Mouse (Mus musculus) left cerebral cortex, adult 11 months (tissue): ENCODE data around the gene 6430548M08Rik.

Experiments used
- DNase-seq: peaks from one replicate; pipeline ENCODE4 v3.0.0; 2022; ENCODE audit warnings: low spot score

The 6430548M08Rik gene

DNA sequence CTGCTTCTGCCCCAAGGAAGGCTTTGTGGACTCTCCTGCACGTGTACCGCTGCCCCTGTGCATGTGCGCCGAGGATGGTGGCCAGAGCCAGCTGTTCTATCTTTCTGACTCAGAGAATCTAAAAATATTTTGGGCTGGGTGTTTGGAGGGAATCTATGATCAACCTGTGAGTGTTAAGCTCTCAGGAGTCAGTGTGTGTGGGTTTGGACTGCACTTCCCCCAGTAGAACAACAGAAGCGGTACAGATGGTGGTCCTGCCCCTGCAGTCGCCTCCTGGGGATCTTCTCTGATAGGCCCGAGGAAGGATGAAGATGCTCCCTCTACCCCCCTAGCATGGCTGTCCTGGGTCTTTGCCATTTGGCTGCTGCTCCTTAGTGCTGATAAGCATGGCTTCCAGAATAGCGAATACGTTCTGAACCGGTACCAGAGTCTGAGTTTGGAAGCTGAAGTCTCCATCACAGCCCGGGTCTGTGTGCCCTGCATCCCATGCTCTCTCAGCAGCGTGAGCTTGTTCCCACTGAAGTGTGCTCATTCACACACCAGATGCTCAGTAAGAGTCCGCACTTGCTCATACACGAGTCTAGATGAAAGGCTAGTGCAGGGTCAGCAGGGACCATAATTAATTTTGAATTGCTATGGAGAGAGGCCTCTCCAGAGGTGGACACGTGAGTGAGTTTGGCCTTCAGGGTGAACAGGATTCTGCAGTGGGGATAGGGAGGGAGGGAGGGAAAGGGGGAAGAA is 30.1 kb downstream of the 6430548M08Rik start:
- DNase-seq: peak; percentile 53

DNA sequence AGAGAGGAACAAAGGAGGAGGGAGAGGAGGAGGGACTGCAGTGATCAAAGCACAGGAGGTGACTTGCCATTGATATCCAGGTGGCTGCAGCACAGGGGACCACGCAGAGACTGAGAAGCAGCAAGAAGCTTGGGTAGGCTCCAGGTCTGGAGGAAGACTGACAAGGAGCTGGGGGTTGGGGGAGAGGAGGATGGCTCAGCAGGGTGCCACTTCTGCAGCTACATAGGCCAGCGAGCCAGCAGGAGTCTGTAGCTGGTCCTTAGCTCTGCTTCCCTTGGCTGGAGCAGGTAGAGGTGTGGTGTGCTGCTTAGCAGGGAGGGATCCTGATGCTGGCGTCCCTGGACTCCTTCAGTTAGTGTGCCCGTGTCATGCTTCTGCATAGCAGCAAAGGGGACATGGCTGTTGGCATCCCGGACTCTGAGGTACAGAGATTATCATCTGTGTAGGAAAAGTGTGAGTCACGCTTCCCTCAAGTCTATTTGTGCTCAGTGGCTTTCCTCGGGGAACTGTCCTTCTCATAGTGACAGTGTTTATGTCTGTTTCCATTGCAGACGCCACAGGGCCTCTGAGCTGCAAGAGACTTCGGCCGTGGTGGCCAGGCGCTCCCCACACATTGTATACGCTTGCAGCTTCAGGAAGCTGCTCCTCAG is 30.8 kb downstream of the 6430548M08Rik start:
- peak; percentile 47 for DNase-seq

DNA sequence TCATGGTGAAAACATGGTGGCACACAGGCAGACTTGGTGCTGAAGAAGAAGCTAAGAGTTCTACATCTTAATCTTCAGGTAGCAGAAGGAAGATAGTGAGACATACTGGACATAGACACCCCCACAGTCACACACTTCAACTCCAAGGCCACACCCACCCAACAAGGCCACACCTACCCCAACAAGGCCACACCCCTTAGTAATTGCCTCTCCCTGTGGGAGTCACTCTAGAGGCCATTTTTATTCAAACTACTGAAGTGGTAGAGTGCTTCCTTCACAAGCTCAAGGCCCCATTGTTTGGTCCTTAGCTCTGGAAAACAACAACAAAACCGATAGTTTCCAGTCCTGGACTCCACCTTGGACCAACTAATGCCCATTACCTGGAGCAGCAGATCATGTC is 32.1 kb downstream of the 6430548M08Rik start:
- no peak for DNase-seq

DNA sequence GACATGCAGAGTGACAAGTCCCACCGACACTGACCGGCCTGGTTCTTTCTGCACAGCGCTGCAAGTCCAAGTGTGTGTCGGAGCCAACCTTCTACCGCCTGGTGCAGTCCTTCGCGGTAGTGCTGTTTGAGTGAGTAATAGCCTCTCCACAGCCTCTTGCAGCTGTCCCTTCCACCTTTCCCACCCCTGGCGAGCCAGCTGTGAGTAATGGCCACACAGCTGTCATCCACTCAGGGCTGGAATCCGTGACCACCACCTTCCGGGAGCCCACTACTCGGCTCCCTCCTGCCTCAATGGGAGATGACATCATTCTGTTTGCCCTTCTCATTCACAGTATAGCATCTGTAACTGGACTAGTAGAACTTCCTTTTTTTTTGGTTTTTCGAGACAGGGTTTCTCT is 36.1 kb downstream of the 6430548M08Rik start:
- no peak for DNase-seq

DNA sequence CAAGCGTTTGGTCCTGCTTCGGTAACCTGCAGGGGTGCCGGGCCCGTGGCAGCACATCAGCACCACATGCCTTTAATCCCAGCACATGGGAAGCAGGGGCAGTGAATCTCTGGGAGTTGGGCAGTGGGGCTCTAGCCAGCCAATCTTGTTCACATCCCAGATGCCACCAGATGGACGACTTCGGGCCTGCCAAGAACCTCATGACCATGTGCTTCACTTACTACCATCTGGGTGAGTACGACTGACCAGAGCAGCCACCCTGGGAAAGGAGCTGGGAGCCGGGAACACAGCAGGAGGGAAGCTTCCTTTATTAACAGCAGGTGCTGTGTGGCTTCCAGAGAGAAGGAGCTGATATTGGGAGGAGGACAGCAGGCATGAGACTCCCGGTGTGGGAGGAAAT is 37.2 kb downstream of the 6430548M08Rik start:
- DNase-seq: no peak

DNA sequence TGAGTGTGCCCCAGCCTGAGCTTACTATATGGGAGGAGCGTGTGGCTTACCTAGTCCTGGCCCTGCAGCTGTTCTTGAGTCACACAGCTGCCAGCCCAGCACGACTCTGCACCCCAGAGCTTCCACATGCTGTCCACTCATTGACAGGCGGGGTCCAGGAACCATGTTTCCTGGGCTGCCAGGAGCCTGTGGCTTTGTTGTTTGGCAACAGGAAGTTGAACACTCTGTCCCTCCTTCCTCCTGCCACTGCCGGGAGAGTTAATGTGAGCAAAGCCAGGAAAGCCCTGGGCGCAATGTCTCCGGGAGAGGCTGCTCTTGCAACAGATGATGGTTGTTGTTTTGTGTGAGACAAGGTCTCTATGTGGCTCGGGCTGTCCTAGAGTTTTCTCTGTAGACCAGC is 38.7 kb downstream of the 6430548M08Rik start:
- no peak for DNase-seq

DNA sequence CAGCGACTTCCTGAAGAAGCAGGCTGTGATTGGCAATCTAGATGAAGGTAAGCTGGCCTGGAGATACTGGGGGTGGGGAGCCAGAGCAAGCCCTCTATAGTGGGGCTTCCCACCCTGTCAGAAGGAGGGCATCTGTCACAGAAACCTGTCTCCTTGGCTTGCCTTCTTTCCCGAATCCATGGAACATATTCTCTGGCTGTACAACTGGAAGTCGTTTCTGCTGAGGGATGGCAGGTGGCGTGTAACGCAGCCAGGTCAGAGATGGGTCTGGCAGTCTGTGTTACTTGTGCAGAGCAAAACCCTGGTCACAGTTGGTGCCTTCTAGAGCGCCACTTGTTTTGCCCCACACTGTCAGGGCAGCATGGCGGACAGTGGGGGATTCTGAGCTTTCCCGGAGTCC is 46.4 kb downstream of the 6430548M08Rik start:
- no peak for DNase-seq

DNA sequence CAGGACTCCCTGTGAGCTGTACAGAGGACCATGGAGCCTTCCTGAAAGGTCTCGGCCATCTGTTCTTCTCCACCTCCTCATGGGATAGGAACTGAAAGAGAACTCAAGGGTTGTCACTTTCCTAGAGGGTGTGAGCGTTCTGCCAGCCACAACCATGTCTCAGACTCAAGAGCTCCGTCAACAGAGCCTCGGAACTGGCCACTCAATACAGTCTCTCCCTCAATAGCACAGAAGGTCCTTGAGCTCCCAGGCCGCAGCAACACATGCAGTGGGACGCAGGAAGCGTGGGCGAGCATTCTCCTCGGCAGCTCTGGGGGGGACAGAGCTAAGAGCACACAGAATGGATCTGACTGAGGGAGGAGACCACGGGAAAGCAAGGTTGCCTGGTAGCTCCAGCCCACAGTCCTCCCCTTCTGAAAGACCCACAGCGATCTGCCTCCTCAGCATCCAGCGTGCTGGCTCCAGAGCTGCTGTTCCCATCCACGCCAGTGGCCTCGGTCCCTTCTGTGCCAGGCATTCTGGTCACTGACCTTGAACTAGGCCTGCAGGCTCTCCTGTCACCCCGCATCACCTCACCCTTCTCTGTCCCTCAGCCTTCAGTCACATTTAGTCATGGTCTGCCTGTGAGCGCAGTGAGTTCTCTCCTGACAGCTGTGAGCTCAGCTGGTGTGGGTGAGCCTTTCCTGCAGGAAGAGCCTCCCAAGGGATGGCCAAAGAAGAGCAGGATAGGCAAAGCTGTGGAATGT is 47.9 kb downstream of the 6430548M08Rik start:
- no peak for DNase-seq

DNA sequence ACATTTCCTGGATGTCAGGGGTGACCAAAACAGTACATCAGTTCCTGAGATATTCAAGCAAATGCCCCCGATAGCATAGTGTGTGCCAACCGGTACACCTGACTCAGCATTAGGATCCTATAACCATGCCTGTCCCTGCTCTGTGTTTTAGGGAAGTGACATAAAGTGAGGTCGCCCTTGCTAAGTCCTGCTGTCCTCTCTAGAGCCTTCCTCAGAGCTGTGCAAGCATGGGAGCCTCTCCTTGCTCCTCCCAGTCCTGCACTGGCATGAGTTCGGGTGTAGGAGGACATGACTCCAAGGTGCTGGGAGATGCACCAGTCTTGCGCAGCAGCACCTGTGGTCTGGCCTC is 48.4 kb downstream of the 6430548M08Rik start:
- DNase-seq: no peak

DNA sequence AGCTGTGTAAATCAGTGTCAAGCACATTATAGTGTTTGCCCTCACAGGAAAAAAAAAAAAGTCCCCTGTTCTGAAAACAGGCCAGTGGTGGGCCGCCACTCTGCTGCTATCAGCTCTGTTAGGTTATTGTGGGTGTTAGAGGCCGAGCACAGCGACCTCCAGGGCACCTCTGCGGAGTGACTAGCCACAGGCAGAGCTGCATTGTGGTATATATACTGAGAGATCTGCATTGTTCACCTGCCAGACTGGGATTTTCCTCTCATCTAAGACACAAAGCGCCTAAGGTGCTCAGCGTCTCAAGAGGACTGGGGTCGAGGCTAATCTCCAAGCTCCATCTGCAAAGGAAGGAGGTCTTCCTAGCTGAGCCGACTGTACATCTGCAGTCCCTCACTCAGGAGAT is 49.4 kb downstream of the 6430548M08Rik start:
- DNase-seq: no peak

DNA sequence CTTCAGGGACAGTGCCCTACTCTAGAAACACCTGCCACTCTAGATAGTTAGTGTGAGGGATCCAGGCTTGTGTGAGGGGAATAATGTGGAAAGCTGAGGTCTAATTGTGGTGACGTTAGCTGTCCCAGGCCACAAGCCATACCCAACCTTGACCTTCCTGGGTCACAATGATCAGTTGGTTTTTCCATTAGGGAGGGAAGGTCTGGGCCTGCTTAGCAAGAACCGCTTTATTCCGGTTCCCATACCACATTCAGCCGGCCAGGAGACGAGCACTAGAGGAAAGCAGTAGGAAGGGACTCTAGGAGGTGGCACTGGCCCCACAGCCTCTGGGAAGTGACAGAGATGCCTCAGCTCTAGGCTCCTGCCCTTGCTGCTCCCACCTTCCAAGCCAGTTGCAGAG is 50.1 kb downstream of the 6430548M08Rik start:
- DNase-seq: no peak

DNA sequence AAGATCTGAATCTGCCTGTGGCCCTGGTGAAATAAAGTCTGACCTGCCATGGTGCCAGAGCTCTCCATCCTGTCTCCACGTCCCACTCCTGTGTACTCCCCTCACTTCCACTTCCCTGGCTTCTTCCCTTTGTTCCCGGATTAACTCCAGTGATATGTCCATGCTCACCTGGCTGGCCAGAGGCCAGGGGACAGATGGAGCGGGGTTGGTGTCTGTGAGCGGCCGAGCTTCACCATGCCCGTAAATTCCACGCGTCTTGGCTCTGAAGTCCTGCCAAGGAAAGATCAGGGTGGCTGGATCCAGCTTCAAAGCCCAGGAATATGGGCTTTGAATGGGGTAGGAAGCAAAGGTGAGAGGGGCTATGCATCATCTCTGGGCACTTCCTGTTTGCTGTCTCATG is 53.2 kb downstream of the 6430548M08Rik start:
- DNase-seq: no peak

DNA sequence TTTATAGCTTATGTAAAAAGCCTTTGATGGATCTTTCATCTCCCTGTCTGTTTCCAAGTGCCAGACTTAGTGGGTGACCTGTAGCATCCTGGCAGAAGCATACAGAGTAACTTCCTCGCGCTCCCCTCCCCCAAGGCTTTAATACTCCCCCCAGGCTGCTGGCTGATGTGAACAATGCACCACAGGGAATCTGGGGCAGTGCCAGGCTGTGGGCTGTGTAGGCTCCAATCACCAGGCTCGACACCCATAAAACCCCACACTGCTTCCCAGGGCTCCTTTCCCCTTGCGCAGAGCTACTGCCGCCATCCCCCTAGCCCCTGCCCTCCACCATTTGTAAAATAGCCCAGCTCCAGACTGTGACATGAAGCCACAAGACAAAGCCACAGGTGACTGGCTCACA is 53.9 kb downstream of the 6430548M08Rik start:
- DNase-seq: peak; percentile 49

DNA sequence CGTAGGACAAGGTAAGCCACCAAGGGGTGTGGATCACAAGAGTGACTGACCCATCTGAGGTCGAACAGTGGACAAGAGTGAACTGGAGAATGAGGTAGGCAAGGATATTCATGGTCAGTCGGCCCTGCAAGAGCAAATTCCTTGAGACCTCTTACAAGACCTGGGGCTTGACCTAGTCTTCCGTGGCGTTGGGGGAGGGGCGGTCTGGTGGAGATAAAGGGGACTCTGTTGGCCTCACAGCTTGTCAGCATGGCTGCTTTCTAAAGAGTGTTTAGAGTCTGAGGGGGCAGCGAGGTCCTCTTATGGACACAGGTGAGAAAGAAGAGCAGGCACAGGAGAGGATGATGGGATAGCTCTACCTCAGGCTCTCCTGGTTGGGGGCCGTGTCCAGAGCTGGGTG is 55.2 kb downstream of the 6430548M08Rik start:
- DNase-seq: no peak

DNA sequence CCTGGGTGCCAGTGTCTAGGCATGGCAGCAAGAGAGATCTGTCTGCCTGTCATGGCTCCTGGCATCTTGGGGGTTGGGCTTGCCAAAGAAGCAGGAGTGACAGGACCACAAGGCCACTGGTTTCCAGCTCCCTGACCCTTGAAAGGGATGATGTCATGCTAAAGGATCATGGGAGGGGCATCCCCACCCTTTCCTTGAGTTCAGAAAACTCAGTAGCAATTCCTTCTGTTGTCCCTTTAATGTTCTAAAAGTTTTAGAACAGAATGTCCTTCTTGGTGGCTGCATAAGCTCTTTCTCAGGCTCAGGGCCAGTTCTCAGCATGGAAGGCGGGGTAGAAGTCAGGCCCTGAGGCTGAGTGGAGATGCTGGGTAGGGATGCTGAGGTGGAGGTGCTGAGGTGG is 59.2 kb downstream of the 6430548M08Rik start:
- DNase-seq: no peak

DNA sequence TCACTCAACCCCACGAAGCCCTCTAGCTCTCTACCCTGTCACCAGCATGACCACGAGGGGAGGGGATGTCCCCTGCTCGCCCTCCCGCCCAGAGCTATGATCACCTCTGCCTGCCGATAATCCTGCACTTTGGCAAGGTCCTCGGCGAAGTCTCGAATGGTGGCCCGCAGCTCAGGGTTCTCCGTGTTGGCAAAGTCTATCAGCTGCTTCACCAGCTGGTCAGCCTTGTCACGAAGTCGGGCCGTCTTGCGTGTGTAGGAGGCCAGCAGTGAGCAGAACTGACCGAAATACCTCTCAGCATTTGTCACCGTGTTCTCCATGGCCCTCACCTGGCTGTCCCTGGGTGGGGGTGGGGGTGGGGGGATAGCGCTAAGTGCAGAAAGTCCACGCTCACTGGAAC is 60.7 kb downstream of the 6430548M08Rik start:
- no peak for DNase-seq

DNA sequence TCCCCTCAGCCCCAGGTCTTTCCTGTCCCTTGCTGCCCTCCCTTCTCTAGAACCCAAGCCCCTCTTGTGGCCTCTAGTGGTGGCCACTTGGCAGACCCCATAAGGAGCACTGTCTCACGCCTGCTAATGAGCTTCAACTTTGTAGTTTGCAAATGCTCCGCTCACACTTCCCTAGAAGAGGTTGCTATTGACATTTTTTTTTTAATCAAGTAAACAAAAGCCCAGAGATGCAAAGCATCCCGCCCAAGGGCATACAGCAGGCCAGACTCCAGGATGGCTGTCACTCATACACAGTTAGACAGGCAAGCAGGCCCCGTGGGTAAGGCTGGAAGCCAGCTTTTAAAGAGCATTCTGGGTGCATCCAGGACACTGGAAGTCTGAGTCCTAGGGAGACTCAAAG is 62.7 kb downstream of the 6430548M08Rik start:
- no peak for DNase-seq

DNA sequence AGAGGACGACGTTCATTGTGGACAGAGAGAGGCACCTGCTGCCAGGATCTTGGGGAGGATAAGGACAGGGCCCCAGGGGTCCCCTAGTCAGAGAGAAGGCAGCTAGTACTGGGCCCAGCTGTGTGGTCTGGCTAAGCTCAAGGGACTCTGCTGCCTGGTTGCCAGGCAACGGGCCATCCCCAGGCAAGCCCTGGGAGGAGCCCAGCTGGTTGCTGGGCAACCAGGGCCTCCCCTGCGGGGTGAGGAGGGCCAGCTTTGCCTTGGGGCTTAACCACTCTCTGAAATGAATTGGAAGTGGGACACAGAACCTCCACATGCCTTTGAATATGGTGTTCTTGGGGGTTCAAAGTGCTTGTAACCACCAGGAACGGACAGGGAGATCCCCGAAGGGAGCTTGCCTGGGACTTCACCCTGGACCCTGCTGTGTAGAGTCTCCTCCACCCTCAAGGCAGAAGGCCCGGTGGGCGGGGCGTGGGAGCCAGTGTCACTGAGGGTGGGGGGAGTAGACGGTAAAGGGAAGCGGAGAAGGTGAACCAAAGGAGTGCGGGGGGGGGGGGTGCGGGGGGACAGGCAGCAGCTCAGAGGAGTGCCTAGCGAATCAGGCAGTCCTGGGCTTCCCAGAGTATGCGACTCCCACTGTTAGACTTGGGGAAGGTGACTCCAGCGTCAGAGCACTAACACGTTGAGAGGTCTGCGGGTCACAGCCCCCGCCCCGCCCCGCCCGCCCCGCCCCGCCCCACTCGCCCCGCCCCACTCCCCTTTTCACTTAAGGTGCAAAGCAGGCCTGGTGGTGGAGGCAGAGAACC is 63.6 kb downstream of the 6430548M08Rik start, which contains the start of gene Fam92b:
TSS of gene Fam92b (minus strand) at position 149 of the 806 bp plus-strand sequence.
- DNase-seq: no peak

DNA sequence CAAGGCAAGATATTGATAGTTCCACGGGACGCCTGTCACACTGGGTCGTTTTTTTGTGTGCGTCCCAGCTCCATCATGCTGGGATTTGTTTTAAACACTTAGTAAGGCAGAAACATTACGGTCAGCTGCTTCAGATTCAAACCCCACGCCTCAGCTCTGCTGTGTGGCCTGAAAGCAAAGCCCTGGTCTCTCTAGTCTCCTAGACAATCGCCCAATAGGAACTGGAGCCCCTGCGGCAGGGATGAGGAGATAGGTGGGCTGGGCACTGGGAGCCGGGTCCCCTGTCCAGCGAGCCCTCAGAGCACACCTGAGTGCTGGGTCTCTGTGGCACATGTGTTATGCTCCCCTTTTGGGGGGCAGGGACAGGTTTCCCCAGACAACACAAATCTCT is 64.2 kb downstream of the 6430548M08Rik start:
- no peak for DNase-seq

DNA sequence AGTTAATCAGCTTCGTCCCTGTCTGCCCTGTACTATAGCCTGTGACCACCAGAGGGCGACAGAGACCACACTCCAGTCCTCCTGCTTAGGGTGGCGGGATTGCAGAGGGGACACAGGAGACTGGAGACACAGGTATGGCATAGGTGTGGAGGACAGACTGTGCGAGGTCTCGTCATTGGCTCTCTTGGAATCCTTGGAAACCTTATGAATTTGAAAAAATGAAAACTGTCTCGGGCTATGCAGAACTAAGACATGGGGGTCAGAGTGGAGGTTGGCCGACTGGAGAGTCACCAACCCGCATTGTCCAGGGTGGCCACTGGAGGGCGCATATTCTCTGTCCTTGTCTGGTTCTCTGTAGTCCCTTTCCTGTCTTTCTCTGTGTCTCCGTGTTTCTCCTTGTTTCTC is 65.1 kb downstream of the 6430548M08Rik start:
- DNase-seq: peak; percentile 83

DNA sequence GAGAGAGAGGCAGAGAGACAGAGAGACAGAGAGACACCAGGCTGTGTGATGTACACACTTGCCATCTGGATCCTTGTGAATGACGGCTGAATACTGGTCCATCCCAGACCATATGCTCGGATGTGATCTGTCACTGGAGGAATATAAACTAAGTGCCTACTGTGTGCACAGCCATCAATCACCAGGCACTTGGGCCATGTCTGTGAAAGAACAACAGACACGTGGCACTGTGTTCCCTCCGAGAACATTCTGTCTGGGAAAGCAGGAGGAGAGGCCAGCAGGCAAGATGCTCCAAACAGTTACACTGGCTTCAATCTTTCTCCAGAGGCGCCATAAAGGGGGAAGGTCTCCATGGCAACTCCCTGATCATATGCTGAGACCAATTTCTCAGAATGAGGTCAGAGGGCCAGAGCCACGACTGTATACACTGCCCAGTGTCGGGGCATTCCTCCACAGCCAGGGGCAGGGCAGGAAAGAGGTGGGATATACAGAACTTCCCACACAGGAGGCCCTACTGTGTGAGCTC is 66.6 kb downstream of the 6430548M08Rik start:
- no peak for DNase-seq

DNA sequence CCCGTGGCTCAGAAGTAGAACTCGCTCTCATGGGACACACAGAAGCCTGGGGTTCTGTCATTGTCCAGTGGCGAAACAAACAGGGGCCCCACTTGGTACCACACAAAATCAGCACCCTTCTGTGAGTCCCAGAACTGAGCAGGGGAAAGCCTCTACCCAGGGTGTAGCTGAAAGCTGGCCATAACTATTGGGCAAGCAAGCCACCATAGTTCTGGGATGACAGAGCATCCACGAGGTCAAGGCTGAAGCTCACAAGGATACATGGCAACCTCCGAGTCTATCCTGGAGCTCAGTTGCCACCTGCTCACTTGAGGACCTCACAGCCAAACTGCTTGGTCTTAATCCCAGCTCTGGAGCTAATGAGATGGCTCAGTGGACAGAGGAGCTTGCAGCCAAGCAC is 67.3 kb downstream of the 6430548M08Rik start:
- DNase-seq: no peak
